Mouse (Mus musculus) ES-Bruce4 (cell line): Measurements from ENCODE around the gene S1pr4.

Experiments
- CTCF ChIP-seq: IDR thresholded peaks from one replicate; pipeline ENCODE4 v1.8.1; 2011; ENCODE audit warnings: low read depth, low read length
- EP300 ChIP-seq: IDR thresholded peaks from 2 replicates; pipeline ENCODE4 v1.6.1; 2011; ENCODE audit warnings: low read depth, low read length; ENCODE audit not compliant: insufficient read depth
- POLR2A ChIP-seq: IDR thresholded peaks from one replicate; pipeline ENCODE4 v1.8.1; 2011; ENCODE audit warnings: low read length; ENCODE audit not compliant: insufficient read depth

DNA sequence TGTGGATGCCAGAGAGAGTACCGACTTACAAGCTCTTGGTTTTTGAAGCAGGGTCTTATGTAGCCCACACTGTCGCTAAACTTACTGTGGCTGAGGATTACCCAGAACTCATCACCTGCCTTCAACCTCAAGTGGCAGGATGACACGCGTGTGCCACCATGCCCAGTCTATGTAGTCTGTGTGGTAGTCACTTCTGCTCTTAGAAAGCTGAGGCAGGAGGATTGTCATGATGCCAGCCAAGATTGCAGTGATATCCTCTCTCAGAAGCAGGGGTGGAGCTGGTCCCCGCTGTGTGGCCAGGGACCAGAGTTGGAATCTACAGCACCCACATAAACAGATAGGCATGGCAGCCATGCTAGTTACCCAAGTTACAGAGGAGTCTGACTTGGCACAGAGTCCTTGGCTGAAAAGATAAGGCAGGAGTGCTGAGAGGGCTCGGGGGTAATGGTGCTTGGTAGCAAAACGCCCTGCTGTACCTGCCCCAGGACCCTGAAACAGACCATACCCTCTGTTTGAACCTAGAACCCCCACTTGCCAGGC, 14.4 kb downstream of the S1pr4 start:
- TF ChIP-seq CTCF (no peak), POLR2A (no peak), EP300 (no peak)
